Mouse (Mus musculus) spleen, postnatal 4 days (tissue): ENCODE results near the gene Trpv2.
A peak's percentile ranks its signal among the peaks of the same experiment; 100 is the strongest.

Experiments
- DNase-seq, 2 experiments: peaks; one replicate each; pipeline ENCODE4 v3.0.0; 2022; ENCODE audit warnings: low spot score in 2 of 2

Trpv2 gene

DNA sequence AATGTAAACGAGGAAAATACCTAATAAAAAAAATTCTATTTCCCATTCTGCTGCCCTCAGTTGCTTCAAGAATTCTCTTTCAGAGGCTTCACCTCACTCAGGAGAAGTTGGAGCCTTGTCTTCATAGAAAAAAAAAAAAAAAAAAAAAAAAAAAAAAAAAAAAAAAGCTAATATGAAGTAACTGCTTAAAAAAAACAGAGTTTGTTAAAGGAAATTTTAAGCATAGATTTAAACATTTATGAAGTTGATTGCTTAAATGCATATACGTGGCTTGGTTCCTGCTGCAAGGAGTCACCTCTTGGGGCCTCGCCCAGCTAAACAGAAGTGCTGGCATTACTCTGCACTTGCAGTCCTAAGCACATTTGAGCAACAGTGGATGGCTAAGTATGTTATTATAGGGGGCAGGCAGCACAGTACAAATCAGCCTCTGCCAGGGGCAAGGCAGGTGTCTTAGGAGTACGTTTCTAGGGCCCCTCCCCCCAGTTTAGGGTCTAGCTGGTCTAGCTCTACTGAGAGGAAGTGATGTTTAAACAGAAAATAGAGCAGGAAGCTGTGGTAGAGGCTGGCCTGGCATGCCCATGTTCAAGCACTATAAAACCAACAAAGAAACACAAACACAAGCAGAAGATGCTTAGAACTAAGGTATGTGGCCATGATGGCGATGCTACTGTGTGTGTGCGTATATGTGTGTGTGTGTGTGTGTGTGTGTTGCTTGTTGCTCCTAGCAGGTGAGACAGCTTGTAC is at the start of gene Trpv2:
Gene Trpv2, plus strand, starts transcription at position 528 of the 744 bp plus-strand sequence.
- peak in 1 of 2 experiments; percentile 38 for DNase-seq

DNA sequence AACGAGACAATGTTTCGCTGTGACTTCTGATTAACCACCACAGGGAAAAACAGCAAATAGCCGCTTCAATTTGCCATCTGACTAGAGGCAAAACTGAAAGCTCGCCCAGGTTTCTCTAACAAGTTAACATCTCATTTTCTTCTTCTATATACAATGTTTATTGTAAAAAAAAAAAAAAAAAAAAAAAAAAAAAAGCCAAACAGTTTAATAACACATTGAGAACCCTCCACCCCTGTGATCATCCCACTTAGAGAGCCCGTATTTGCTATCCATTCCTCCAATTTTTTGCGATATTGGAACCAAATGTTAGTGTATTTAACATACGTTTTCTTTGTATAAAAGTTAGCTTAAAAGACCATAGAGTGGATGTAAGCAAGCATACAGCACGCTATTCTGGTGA is 37.2 kb upstream of the Trpv2 start:
- no peak for DNase-seq

DNA sequence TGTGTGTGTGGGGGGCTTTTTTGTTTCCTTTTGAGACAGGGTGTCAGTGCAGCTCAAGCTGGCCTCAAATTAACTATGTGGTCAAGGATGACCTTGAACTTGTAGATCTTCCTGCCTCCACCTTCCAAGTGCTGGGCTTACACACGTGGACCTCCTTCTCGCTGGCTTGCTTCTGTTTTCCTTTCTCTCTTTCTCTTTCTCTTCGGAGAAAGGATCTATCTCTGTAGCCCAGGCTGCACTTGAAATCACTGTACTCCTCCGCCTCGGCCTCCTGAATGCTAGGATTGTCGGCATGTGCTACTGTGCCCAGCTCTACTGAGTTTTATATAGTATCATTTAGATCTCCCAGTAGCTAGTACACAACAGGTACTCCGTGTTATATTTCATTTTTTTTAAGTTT is 36.7 kb upstream of the Trpv2 start:
- no peak for DNase-seq

DNA sequence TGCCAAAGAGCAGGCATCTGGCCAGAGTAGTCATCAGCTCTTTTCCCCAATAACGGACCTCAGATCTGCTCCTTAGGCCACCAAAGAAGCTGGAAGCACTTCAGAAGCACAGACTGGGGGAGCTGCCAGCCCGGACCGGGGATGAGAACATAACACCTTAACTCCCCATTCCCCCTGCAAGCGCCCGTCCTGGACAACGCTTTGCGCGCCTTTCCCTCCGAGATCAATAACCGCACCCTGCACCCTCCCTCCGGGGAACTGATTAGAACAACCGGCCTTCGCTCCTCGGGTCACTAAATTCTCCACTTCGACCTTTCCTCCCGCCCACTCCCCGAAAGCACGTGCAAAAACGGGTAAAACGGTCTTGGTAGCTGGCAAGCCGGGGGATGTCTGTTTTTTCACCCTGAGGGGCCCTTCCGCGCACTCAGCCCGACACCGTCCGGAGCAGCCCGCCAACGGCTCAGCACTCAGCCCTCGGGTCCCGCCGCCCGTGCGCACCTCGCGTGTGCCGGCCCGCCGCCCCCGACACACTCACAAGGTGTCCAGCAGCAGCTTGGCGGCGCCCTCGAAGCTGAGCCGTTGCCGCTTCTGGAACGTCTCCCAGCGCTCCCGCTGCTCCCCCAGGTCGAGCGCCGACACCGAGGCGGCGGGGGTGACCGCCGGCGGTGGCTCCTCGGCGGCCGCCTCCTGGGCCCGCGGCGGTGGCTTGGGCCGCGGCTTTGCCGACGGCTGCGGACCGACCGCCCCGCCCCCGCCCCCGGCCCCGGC is 35.8 kb upstream of the Trpv2 start:
- peak; percentile 56 to 86 for DNase-seq

DNA sequence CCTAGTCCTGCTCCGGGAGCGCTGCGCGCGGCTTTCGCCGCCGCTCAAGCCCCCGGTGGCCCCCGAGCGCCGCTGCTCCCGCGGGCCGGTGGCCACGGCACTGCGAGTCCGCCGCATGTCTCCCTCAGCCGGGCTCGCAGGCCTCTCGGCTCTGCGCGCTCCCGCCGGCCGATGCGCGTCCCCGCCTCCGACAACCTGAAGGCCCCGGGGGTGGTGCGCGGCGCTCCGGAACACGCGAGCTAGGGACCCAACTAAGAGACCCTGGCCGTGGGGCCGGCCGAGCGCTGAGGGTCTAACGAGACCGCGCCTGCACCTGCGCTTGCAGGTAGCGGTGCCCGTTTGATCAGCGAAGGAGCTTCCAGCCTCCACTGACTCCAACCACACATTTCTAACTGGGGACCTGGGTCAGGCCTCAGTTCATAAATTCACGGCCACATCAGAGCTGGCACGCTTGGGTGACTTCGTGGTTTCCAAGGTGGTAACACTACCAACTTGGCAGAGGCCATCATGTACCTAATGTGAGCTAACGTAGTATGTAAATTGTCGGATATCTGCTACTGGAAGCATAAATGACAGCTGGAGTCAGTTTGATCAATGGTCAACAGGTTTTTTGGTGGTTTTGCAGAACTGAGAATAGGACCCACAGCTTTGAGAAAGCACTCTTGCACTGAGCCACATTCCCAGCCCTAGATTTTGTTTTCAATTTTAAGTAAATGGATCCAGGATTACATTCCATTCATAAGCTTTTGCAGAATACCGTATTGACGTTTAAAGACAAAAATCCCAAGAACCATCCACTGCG is 35.0 kb upstream of the Trpv2 start, which contains the start of gene Cenpv:
Gene Cenpv, minus strand, starts transcription at position 173 of the 802 bp plus-strand sequence.
- DNase-seq: peak; percentile 70 to 87

DNA sequence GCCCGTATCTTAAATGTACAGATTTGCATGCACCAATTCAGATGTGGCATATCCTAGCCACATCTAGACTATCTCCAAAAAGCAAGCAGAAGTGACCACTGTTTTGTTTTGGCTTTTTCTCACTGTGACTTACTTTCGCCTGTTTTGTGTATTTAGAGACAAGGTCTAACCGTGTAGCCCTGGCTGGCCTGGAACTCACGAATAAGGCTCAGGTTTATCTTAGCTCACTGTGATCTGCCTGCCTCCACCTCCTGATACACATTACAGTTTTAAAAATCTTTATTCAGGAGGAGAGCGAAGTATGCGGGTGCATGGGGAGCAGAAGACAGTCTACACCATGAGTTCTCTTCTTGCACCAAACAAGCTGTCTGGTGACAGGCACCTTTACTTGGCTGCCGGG is 34.1 kb upstream of the Trpv2 start:
- DNase-seq: no peak

DNA sequence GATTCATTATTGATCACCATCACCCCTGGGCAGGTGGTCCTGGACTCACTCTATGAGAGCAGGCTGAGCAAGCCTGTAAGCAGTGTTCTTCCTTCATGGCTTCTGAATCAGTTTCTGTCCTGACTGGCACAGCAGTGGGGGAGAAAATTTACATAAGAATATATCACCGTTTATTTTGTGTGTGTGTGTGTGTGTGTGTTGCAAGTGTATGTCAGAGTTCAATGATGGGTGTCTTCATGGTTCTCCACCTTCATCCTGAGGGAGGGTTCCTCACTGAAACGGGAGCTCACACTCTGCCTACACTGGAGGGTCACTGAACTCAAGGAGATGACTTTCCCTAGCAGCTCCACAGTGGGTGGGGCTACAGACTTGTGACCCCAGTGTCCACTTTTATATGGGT is 33.3 kb upstream of the Trpv2 start:
- DNase-seq: no peak

DNA sequence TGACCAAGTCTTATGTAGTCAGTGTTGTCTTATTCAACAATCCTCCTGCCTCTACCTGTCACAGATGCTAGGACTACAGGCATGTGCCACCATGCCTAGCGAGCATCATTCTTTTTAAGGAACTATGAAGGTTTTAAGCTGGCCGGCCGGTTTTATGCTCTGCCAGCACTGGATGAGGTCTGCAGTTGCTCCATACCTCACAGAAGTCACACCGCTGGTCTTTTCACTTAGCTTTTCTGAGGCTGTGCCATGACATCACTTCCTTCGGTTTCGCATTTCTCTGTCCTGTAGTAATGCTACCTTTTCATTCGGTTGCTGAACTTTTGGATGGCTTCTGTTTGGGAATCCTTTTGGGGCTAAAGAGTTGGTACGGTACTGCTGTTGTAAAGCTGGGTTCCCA is 32.7 kb upstream of the Trpv2 start:
- DNase-seq: no peak

DNA sequence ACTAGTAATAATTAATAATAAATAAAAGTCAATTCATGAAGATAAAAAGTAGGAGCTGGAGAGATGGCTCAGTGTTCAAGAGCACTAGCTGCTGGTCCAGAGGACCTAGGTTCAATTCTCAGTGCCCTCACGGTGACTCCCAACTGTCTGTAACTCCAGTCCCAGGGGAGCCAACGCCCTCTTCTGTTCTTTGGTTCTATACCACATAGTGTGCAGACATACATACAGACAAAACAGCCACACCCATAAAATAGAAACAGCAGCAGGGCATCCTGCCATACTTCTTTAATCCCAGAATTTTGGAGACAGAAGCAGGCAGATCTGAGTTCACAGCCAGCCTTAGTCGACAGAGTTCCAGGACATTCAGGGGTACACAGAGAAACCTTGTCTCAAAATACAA is 30.3 kb upstream of the Trpv2 start:
- DNase-seq: no peak

DNA sequence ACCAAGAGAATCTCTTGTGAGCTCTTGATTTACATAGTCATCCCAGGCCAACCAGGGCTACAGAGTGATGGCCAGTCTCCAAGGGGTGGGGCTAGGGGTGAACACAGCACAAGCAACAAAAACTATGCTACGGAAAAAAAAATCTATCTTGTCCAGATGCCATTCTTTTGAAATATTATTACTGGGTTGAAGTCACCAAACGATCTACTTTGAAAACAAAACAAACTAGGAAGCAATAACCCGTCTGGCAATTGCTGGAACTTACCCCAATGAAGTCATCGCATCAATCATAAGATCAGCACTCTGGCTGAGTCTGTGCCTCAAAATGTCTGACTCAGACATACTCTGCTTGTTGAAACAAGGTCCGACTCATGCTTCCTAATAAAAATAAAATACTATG is 24.5 kb upstream of the Trpv2 start:
- DNase-seq: peak in 1 of 2 experiments; percentile 55

DNA sequence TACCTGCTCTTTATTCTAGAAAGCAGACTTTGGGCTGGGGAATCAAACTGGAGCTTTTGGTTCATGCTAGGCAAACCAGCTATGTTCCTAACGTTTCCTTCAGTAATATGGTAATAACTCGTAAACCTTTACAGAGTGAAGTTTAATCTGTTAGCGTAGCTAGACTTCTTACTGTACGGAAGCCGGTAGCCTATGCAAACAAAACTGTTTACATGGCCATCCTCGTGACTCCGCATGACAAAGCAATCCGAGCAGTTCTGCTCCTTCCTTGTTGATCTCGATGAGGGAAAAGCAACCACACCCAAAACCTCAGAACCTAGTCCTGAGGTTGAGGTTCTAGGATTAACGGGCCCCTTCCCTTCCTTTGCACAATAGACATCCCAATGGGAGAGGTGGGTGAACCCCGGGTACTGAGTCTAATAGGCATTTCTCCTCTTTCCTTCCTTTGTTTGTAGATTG is 24.0 kb upstream of the Trpv2 start:
- peak; percentile 57 to 74 for DNase-seq

DNA sequence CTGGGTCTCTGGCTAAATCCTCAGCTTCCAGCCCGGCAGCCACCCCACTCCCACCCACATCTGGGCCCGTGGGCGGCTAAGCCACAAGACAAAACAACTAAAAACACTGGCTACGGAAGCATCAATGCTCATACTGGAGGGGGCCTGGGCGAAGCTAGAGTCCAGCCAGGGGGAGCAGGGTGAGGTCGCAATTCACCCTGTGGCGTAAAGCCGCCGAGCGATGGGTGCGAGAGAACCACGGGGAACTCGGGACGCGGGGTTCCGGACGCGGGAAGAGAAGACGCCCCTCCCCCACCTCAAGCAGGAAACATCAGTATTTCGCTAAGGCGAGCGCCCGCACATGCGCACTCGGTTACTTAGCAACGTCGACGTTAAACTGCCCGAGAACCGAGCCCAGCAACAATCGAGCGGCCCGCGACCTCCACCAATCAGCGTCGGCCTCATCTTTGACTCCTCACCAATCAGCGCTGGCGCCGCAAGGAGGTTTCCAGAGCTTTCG is 23.5 kb upstream of the Trpv2 start, which contains the start of gene Ubb:
Gene Ubb, plus strand, starts transcription at position 445 of the 499 bp plus-strand sequence.
- peak; percentile 98 to 99 for DNase-seq

DNA sequence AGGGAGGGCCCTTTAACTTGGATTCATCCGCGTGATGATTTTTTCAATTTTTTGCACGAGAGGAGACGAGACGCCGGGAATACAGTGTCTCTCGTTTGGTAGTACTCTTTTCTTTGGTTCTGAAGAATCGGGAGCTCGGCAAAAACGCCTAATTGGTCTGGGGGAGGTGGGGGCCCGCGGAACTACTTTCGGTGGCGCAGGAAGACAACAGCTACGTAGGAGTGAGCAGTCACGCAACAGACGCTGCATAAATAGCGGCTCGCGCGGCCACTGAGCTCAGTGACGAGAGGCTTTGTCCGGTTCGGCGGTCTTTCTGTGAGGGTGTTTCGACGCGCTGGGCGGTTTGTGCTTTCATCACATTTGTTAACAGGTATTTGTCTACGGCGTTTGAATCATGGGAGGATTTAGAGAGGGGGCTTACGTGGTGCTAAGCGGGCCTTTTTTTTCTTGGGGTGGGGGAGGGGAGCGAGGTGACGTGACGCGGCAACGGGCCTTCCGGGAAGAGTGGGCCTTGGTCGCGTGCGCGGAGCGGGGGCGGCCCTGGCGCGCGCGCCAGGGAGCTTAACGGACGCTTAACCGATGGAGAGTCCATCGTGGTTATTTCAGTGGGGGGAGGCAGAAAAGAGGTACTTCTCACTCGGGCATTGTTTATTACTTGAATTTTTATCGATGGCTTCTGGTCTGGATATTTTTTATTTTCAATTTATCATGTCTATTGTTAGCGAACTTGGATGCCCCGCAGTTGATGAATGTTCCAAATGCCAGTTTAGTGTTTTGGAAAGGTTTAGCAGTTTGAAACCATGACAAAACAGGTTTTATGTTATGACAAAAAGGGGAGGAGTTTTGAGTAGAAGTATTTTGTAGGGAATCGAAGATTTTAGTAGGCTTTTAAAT is 22.8 kb upstream of the Trpv2 start:
- DNase-seq: peak; percentile 92 to 98

DNA sequence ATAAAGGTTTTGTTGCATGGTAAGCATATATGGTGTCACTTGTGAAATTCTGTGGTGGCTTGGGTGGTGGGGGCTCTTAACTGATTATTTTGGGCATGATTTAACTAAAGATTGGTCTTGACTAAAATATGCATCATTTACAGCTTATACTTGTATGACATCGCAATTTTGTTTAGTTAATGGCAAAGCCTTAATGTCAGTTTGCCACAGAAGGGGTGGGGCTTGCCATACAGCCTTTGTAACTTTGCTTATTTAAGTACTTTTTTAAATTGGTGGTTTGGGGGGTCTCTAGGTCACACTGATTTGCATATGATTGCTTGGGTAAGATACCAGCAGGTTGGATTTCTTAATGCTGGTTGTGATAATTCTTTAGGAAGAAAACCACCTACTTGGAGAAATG is 21.1 kb upstream of the Trpv2 start:
- DNase-seq: no peak

DNA sequence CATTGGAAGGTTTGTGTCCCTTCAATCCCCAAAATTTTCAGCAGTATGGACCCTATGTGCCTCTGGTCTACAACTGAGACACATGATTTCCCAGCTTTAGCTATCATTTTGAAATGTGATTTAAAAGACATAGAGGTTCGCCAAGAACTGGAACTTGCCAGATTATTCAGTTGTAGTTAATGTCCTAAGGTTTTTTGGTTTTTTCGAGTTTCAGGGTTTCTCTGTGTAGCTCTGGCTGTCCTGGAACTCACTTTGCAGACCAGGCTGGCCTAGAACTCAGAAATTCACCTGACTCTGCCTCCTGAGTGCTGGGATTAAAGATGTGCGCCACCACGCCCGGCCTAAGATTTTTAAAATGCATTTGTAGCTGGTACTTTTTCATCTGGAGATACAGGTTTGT is 20.7 kb upstream of the Trpv2 start:
- DNase-seq: no peak

DNA sequence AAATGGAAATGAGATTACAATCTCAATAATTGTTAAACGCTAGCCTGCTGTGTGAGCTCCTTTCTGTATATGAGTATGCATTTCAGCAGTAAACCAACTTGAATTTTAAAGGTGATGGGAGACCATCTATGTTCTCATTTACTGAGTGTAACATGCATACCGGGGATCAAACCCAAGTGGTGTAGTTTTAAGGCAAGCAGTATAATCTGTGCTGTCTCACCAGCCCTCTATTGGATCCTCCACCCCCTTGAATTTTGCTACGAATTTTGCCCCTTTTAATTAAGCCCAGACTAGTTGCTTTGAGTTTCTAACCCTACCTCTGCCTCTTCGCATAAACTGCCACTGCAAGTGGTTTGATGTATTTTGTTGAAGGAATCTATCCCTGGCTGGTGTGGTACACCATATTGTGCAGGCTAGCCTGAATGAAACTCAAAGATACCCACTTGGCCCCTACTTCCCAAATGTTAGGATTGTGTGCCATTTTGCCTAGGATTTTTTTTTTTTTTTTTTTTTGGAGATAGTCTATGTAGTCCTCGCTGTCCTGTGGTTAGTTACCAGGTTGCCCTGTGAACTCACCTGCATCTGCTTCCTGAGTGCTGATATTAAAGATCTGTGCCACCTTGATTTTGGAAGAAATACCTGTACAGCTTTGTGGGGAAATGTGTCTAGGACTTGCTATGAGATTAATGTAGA is 20.0 kb upstream of the Trpv2 start:
- no peak for DNase-seq

DNA sequence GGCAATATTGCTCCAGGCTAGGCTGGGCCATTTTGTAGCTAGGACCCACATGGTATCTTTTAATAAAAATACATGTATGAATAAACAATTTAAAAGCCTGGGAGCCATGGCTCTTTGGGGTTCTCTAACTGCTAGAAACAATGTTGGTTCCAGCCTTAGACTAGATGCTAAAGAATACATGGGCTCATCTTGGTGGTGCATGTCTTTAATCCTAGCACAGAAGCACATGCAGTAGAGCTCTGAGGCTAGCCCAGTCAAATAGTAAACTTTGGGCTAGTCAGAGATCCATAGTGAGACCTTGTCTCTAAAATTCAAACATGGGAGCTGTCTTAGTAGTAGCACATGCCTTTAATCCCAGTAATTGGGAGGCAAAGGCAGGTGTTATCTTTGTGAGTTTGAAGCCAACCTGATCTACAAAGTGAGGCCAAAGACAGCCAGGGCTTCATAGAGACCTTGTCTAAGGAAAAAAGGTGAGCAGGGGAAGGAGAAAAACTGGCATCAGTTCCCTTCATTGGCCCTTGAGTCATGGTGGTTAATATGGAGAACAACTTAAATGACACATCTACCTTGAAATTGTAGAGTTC is 19.3 kb upstream of the Trpv2 start:
- DNase-seq: no peak

DNA sequence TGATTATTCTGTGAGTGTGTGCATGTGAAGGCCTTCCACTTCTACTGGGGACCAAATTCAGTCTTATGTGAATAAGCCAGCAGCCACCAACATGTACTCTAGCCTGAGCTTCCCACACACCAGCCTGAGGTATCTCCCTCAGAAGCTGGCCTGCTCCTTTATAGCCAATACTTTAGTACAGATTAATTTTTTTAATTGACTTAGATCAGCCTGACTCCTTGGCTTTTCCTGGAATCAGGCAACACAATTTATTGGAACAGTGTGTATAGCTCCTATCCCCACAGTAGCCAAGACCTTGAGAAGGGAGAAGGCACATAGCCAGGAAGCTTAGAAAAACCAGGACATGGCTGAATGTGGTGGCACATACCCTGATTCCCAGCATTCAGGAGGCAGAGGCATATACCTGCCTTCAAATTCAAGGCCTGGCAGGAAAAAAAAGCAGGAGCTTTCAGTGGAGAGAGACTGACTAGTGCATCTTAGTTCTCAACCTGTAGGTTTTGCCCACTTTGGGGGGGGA is 18.3 kb upstream of the Trpv2 start:
- DNase-seq: no peak

DNA sequence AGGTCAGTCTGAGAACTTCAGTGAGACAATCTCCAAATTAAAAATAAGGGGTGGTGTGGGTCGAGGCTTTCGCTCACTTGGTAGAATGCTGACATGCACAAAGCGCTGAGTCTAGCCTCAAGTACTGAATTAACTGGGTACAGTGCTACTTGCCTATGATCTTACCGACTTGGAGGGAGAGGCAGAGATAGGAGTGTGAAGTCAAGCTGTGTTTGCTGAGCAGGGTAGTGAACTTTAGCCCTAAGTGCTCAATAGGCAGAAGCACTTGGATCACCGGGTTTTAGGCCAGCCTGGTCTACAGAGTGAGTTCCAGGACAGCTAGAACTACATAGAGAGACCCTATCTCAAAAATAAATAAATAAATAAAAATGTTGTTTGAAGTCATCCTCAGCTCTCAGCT is 17.1 kb upstream of the Trpv2 start:
- no peak for DNase-seq

DNA sequence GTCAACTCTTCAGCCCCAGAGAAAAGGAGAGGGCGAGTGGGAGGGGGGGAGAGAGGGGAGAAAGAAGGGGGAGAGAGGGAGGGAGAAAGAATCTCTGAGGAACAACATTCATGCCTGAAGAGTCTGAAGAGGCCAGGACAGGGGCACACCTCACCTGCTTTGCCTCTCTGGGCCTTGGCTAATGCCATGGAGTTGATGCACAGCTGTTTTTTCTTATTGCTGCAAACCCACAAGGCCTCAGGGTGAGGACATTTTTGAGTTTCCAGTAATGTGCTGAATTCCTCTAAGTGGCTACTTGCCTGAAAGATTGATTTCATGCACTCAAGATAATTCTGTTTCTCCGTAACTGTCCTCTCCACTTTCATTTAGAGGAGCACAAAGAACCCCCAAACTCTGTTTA is 16.1 kb upstream of the Trpv2 start:
- no peak for DNase-seq
